Mouse (Mus musculus) thymus, adult 2 months (tissue): ENCODE results near the gene Mageb2.
"Not testable (repeated sequence)": the region's sequence is repeated elsewhere in the genome, so short reads cannot be mapped to it uniquely, and the experiment has no call there.

Source experiments
- CTCF ChIP-seq: fragments of 200-500 bp; IDR thresholded peaks from 2 replicates; pipeline ENCODE4 v1.5.1; 2012; ENCODE audit warnings: mild to moderate bottlenecking, control low read depth, low read length, moderate library complexity, borderline replicate concordance; ENCODE audit not compliant: control insufficient read depth, poor library complexity, insufficient read depth; ENCODE audit errors: extremely low read depth
- POLR2A ChIP-seq: fragments of 200-500 bp; IDR thresholded peaks from 2 replicates; pipeline ENCODE4 v1.6.1; 2012; ENCODE audit warnings: mild to moderate bottlenecking, low read length, control low read depth, moderate library complexity; ENCODE audit not compliant: control insufficient read depth, poor library complexity, insufficient read depth; ENCODE audit errors: extremely low read depth

DNA sequence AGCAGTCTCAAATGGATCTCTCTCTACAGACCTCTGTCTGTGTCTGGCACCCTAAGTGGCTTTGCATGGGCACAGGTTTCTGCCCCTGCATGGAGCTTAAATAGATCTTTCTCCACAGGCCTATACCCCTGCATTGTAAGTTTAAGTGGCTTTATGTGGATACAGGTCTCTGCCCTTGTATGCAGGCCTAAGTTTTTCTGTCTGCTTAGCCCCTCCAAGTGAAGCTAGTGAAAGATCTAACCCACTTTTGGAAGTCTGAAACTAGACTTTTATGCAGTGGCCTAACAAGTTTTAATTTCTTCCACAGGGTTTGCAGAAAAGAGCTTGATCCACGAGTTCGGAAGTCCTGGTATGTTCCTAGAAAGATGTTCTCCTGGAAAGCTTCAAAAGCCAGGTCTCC is at the start of gene Mageb2:
- TF ChIP-seq CTCF, POLR2A: not testable (repeated sequence)
